Mouse (Mus musculus): ENCODE results near the gene Olfr137.

The Olfr137 gene

DNA sequence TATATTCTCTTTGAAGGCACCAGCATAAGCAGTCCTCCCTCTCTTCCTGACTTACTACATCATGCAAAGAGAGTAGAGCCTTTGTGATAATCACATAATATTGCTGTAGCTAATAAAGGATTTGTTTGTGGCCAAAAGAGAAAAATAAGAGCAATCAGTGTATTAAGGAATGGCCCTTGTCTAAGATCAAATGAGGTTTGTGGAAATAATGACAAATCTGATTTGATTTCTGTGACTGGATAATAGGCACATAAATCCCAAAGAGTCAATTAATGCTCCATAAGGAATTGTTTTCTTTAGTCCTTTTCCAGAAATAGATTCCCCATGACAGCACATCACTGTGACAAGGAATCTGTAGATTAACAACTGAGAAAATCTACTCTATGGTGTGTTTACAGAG is at the start of gene Olfr137:
Gene Olfr137 (minus strand): TSS at position 101 of the 400 bp plus-strand sequence.
- DNase-seq (ENCODE audit: low spot score): no peak

DNA sequence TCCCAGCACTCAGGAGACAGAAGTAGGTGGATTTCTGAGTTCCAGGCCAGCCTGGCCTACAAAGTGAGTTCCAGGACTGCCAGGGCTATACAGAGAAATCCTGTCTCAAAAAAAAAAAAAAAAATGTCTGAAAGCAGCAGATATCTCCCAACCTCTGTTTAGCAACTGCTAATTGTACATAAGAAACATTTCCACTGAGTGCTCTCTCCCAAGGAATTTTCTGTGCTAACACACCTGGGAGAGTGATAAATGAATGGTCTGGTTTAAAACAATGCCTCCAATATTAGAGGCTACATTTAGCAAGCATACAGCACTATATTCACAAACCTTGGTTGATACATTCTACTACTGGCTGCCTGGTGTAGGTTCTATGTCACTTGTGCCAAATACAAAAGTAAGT is 22.2 kb upstream of the Olfr137 start, which contains the start of gene Olfr136:
Gene Olfr136 (plus strand): TSS at position 301 of the 400 bp plus-strand sequence.
- DNase-seq (ENCODE audit: low spot score): no peak

DNA sequence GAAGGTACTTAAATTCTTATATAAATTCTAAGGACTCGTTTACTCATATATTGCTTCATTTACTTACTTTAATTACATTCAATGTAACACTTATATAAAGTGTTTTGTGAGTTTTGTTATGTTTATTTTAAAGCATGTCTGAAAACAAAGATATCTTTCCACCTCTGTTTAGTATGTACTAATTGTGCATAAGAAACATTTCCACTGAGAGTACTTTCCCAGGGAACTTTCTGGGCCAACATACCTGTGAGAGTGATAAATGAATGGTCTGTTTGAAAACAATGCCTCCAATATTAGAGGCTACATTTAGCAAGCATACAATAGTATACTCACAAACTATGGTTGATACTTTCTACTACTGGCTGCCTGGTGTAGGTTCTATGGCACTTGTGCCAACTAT is 46.6 kb downstream of the Olfr137 start, which contains the start of gene Olfr138:
Gene Olfr138 (plus strand): TSS at position 301 of the 400 bp plus-strand sequence.
- no peak for DNase-seq (ENCODE audit: low spot score)
